Mouse (Mus musculus) cerebellum, postnatal 4 days (tissue): ENCODE measurements at regions not wholly inside any gene's neighbourhood (a gene's known extent, or its start where the extent isn't known, plus 50 kb on each side); places are given as distances from the start of the nearest gene placed in this dataset.
"Not testable (repeated sequence)": the region's sequence is repeated elsewhere in the genome, so short reads cannot be mapped to it uniquely, and the experiment has no call there.

Experiments used
- DNase-seq, 2 experiments: peaks; one replicate each; pipeline ENCODE4 v3.0.0; 2022; ENCODE audit warnings: low spot score in 2 of 2, mixed read lengths in 1 of 2

DNA sequence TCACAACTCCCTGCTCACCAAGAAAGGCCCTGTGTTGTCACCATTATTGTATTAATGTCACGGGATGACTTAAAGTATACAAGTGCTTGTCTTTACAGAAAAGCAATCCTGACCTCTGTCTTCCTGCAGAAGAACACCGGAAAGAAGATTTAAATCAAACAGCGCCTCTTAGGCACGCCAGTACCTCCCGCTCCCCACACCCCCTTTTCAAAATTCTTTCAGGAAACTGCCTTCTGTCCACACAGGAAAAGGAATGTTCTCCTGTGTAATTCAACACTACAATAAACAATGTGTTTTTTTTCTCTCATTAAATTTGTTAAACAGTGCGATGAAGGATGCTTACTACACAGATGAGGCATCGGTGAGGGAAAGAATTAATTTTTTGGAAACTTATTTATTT lies 112.6 kb upstream of the Stt3b start:
- DNase-seq: no peak

DNA sequence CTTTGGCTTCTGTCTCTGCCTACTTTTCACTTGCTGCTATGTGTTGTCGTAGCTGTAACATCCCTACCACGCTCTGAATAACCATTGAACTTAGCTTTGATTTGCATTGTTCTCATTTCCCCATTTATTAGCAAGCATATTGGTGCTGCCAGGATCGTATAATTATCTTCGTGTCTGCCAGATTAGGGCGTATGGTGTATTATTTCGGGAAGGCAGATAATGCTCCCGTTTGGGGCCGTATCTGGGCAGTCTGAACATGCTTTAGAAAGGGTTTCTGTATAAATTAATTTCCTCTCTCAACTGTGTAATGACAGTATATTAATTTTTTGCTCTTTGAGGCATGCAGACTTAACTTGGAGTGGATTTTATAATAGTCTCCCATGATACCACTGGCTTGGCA lies 116.5 kb upstream of the Stt3b start:
- DNase-seq: no peak

DNA sequence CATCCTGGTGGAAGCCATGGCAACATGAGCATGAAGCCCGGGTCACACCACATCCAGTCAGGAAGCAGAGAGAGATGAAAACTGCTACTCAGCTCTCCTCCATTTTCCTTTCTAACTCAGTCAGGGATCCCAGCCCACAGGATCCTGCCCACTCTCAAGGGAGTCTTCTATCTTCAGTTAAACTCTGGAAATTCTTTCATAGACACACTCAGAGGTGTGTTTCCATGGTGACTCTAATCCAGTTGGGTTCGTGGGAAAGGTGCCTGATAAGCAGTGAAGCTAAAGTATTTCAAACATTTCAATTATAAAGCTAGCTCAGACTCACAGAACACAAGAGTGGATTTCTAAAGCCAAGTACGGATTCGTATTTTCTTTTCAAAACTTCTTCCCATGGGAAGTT lies 120.0 kb upstream of the Stt3b start:
- no peak for DNase-seq

DNA sequence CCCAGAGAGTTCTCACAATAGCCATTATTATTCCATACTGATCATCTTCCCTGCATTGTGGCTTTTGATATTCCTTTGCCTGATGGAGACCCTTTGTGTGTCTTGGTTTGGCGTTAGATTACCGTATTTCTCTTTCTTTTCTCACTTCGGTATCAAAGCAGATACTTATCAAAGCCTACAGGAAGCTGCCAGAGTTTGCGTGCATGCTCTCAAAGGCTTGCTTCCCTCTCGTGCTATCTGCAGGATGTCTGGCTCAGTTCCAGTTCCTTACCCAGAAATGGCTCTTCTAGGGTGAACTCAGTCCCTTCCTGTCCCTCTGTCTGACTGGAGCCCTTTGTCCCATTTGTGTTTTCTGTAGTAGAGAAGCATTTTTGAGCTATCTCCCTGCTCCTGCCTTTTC lies 124.5 kb upstream of the Stt3b start:
- DNase-seq: no peak

DNA sequence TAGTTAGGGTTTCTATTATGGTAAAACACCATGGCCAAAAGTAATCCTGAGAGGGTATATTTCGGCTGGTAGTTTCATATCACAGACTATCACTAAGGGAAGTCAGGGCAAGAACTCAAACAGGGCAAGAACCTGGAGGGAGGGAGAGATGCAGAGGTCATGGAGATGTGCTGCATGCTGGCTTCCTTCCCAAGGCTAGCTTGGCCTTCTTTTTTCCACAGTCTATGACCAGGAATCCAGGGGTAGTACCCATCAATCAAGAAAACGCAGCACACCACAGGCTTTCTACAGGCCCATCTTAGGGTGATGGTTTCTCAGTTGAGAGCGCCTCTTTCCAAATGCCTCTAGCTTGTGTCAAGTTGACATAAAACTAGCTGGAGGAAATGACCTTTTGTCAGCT lies 126.1 kb upstream of the Stt3b start:
- no peak for DNase-seq

DNA sequence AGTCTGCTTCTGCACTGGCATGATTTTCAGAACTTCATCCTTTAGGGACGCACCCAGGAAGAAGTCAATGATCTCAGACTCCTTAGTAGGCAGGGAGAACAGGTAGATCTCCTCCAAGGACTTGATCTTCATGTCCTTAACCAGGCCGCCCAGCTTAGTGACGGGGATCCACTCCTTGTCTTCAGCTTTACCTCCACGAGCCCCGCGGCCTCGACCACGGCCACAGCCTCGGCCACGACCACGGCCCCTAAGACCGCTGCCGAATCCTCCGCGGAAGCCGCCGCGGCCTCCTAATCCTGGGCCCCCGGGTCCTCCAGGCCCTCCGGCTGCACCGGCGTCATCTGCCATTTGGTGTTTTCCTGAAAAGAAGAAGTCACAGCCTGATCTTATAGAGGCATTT lies 128.0 kb upstream of the Stt3b start:
- not testable (repeated sequence) for DNase-seq

DNA sequence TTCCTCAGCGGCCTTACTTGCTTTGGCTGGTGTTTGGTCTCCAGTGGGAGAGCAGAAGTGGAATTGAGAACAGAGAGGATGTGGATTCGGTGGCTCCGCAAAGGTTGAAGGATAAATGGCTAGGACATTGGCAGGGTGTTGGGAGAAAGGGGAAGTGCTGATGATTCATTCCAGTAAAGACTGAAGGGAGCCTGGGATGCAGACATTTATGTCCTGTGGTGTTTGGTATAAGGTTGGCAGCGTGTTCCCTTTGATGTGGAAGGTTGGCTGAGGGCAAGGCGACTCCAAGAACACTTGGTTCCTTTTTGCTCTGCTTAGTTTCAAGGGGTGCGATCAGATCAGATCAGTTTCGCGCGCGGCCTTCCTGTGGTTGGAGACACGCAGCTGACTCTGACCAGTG lies 136.5 kb upstream of the Stt3b start:
- DNase-seq: no peak

DNA sequence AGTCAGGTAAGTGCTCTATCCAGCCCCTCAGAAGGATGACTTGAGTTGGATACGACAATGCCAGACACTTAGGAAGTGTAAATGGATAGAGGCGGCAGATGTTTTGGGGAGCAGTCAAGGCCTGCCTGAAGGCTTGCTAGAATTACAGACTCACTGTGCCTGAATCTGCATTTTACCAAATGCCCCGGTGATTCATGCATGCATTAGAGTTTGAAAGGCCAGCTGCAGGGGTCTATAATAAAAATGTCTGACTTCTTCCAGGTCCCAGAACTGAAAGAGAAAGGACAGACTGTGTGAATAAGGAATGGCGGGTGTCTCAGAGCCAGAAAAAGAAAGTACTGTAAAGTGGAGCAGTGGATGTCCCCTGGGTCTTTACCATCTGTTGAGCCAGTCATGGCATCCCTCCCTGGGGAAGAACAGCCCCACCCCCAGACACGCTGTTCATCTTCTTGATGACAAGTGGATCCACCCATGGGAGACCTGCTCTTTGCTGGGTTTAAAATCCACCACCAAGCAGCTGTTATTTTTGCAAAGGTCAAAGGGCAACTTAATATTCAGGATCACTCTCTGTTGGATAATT lies 140.6 kb upstream of the Stt3b start:
- no peak for DNase-seq

DNA sequence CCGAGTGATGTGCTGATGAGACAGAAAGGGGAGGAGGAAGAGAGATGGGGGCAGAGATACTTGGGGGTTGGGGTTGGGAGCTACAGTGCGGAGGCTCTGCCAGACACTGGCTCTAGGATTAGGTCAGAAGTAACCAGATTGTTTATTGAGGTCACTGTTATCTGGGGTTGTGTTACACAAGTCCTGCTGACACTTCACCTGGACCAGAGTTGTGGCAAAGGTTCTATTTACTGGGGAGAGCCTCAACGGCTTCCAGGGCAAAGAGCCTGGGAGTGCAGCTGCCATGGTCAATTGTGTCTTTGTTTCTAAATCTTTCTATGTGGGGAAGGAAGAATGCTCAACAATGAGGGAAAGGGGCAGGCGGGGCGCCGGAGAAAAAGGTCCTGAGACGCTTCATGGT lies 144.6 kb upstream of the Stt3b start:
- DNase-seq: no peak

DNA sequence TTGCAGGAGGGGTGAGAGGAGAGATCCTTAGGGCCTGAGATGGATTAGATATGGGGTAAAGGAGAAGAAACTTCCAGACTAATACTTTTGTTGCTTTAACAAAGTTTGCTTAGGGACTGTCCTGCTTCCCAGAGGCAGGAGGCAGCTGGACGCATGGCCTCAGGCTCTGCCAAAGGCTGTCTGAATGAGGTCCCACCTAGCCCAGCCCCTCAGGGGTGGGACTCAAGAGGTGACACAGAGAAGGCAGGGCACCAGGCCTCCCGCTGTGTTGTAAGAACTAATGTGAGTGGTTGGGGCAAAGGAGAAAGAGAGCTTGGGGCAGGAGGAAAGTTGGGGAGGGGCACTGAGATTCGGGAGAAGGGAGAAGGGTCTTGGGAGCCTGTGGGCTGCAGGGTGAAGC lies 145.9 kb upstream of the Stt3b start:
- no peak for DNase-seq

DNA sequence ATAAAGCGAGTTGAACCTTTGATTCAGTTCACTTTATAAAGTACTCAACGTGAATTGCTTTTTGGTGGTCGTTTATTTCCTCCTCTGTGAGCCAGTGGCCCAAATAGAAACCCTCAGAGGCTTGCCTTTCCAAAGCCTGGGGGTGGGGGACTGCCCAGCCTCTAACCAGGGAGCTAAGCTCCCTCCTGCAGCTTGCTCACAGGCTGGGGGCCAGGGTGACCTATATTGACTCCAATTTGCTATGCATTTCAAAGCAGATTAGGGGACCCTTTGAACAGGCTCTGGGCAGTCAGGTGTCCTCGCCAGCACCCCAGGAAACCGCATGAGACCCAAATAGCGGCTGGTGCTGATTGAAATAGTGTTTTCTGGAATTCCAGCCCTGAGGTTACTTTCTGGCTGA lies 146.4 kb upstream of the Stt3b start:
- no peak for DNase-seq

DNA sequence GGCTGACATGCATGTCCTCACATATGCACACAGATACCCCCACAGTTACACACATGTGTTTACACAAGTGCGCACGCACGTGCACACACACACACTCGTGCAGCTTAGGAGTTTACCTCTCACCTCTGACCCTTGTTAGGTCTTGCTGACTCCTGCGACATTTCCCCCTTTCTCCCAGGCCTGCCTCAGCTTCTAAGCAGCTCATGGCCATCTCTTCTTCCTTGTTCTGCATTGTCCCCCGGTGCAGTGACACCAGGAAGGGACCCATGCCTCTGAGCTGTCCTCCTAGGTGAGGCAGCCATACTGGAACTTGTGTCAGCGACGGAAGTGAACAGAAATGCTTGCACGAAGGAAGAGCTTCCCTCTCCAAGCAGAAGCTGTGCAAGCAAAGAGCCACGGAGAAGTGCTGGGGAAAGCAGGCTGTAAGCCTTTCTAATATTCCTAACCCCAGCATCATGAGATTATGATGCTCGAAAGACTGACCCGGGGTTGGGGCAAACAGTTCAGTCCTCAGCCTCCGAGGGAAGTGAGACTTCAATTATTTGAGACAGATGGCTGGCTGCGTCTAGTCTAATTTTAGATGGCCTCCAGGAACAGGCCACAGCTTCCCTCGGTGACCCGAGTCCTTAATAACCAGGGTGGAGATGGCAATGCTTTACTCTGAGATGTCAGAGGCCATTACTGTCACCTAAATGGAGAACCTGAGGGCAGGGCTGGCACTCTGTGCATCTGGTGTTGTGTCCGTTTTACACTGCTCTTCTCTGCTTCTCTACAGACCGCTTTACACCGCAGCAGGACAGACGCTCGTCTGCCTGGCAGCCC lies 147.9 kb upstream of the Stt3b start:
- no peak for DNase-seq

DNA sequence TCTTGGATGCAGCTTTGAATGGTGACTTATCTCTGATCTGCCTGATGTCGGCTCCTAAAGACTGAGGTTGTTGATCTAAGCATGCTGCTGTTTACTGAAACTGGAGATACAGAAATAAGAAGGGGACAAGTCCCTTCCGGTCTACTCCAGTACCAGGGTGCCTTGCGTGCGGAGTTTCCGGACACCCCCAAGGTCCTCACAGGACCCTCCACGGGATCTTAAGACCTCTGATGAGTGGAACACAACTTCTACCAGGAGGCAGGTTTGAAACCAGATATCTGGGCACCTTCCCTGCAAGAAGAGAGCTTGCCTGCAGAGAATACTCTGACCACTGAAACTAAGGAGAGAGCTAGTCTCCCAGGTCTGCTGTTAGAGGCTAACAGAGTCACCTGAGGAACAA lies 148.9 kb upstream of the Stt3b start:
- not testable (repeated sequence) for DNase-seq

DNA sequence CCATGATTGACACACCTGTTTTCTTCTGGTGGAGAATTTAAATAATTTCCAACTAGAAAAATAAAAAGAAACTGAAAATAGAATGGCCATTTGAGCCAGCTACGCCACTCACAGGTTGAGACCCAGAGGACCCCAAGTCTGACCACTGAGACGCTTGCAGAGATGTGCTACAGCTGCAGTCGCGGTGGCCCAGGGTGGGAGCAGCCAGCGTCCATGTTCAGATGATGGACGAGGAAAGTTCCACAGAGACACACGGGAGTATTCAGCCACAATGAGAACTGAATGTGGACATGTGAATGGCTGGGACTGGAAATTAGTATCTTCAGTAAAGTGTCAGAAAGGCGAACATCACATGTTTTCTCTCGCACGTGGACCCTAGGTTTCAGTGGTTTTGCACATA lies 155.1 kb upstream of the Stt3b start:
- DNase-seq: no peak

DNA sequence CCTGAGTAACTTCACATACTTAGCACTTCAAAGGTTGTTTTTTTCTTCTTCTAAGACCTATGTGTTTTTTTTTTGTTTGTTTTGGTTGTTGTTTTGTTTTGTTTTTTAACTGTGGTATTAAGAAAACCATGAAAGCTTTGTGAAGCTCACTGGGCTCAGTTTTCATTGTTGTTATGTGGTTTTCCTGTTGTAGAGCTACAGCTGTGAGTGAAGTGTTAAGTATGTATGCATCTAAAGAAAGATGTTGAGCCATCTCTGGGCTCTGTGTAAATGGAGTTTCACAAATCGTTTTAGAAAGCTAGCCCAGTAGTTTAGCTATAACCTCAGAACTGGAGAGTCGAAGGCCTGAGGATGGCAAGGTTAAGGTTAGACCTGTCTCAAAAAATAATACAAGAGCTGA lies 158.4 kb upstream of the Stt3b start:
- no peak for DNase-seq

DNA sequence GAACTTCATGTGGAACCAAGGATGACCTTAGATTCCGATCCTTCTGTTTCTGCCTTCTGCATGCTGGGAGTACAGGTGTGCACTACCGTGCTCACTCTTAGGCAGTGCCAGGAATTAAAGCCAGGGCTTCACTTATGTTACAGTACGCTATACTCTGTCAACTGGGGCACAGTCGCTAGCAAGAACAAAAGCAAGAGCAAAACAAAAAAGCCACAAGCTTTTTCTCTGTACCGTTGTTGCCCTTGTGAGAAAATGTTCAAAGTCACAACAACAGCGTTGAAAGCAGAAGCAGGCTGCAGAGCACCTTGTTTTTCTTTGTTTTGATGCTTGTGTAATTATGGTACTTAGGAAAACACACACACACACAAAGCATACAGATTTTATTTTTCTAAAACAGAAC lies 161.4 kb upstream of the Stt3b start:
- DNase-seq: no peak

DNA sequence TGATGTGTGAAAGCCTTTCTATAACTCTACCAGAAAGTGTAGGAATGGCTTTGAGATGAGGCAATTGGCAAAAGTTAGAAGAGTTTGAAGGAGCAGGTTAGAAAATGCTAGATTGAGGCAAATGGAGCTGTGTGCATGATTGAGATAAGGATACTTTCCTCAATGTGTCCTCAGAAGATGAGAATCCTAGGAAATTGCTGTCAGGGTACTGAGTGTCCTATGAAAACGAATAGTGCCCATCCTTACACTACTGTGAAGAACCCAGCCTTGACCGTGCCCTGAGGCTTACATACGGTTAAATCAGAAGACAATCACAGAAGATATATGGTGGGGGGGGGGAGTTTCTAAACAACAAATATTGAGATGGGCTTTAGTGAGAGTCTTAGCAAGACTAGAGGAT lies 162.8 kb upstream of the Stt3b start:
- DNase-seq: no peak

DNA sequence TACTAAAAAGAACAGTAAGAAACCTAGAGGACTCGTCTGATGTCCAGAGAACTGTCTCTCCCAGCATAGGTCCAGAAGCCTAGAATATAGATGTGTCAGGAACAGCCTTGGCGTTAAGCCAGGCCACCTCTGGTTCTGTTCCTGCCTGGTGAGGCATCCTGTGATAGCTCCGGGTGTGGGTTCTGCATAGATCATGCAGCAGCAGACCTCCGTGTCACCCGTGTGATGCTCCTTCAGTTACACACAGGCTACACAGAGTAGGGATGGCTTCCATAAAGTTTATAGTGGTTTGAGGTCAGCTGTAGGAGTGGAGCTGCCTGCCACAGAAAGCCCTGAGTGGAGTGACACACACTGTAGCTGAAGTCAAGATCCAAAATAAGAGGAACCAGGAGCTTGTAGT lies 163.6 kb upstream of the Stt3b start:
- no peak for DNase-seq

DNA sequence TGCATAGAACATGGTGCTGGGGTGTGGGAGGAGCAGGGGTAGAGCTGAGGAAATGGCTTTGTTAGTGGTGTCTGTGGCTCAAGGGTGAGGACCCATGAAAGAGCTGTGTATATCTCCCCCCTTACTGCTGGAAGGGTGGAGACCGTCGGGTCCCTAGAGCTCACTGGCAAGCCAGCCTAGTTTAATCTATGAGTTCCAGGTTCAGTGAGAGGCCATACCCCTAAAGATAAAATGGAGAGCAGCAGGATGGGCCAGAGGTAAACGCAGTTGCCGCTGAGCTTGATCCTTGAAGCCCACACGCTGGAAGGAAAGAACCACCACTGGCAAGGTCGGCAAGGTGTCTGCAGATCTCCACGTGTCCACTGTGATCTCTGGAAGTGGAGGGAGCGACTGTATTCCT lies 164.1 kb upstream of the Stt3b start:
- DNase-seq: no peak

DNA sequence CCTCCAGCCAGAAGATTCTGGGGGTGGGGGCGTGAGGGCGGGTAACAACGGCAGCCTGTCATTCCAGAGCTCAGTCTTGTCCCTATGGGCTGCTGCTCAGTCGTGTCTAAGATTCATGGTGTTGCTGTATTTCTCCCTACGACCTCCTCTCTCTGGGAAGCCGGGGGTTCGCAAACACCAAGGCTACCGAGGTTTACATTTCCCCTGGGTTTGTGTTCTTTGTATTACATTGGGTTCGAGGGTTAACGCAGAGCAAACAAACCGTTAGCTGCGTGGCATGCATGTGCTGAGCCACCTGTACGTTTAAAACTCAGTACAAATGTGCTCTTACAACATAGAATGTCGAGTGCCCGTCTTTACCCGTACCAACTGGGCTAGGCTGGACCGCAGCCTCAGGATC lies 166.0 kb upstream of the Stt3b start:
- DNase-seq: no peak

DNA sequence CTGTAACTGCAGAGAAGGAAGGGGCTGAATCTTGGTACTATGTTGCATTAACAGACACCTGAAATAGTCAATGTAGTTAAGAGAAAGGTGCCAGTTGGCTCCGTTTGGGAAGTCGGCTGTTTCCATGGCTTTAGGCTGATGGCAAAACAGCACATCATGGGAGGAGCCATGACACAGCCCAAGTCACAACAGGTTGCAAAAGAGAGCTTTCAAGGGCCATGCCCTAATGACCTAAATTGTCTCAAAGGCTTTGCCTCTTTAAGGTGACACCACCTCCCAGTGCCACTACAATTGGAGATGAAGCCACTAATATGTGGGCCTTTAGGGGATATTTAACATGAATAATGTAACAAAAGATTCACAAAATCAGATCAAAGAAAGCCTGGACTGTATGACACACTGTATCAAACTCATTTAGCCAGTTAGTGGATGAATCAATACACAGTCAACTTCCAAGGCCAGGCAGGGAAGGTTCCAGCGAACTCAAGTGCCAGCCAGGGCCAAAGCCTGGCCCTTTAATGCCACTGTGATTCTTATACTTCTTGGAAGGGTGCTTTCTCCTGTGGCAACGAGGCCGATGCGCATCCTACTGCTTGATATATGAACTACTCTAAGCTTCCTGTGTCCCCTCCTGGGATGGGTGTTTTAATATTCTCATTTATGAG lies 167.5 kb upstream of the Stt3b start:
- DNase-seq: no peak

DNA sequence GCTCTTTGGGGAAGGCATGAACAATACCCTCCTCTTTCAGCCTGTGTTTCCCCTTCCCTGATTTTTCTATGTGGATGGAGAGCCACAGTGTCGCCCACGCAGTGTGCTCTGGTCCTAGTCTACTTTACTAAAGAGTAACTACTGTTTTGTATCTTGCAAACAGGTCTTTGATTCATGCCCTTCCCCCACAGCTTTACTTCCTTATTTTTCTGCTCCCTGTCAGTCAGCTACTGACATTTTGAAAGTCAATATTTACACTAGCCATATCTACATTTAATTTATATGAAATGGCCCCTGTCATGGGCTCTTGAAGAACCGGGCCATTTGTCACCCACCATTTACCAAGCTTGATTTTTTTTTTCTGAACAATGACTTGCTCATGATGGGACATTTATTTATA lies 168.7 kb upstream of the Stt3b start:
- DNase-seq: no peak

DNA sequence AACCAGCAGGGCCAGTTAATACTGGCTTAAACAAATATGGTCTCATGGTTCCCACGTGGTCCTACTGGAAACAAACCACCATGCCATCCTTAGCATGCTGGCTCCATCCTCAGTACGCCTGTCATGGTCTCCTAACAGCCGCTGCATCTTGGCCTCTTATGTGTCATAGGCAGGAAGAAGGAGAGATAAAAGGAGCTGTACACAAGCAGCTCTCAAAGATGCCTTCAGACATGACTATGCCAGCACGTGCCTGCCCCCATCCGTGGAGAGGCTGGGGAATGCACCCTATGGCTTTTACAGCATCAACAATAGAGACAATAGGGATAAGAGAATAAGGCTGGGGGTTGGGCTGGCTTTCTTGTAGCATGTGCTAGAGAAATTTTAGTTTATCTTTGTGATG lies 171.0 kb upstream of the Stt3b start:
- DNase-seq: no peak
